Mouse (Mus musculus): ENCODE data around the gene Hist1h4k.
"Not testable (repeated sequence)": the region's sequence is repeated elsewhere in the genome, so short reads cannot be mapped to it uniquely, and the experiment has no call there.

The Hist1h4k gene

GRCm38 (mm10) chr13:21754294-21755001 lies 4.1 kb upstream of the Hist1h4k start:
- peak; percentile 21 for DNase-seq

- peak; percentile 84 for DNase-seq
Measured at GRCm38 (mm10) chr13:21753524-21754285, 3.4 kb upstream of the Hist1h4k start, which contains the start of the genes Hist1h2ak and Hist1h2bn. TSS of gene Hist1h2ak (minus strand) at chr13:21753827. TSS of gene Hist1h2bn (plus strand) at chr13:21754123.

- DNase-seq, result no peak
Measured at GRCm38 (mm10) chr13:21753051-21753523, 2.8 kb upstream of the Hist1h4k start.

GRCm38 (mm10) chr13:21752356-21752755 lies 2.1 kb upstream of the Hist1h4k start:
- no peak for DNase-seq

DNA sequence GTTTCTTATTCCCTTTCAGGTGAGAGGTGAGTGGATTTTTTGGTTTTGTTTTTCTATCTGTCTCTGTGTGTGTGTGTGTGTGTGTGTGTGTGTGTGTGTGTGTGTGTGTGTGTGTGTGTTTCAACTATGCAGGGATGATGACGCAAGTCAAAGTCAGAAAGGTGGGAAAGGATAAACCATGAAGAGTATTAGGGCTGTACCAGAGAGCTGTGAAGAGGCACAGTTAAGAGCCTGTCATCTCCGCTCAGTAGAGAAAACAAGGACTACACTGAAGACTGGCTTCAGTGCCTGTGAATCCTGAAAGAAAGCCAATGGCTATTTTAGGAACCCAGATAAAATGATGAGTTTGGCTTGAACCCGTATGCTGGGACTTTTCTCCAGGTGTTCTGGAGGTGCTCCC lies 1.5 kb upstream of the Hist1h4k start:
- no peak for DNase-seq

DNA sequence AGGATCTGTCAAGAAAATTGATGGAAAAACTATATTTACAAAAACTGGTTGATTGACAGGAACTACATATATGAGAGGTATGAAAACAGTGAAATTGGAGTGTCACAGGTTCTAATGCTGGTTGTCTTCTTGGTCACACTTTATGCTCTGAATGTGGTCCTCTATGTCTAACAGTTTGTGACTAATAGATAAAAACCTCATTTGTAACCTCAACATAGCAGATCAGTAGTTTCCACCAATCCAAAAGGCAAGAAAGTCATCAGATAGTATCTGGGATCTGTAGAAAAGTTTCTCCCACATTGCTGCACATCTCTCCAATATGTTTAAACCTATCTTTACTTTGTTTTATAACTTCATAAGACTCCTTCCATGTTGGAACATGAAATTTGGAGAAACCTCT lies 1.1 kb upstream of the Hist1h4k start:
- DNase-seq, result no peak

DNA sequence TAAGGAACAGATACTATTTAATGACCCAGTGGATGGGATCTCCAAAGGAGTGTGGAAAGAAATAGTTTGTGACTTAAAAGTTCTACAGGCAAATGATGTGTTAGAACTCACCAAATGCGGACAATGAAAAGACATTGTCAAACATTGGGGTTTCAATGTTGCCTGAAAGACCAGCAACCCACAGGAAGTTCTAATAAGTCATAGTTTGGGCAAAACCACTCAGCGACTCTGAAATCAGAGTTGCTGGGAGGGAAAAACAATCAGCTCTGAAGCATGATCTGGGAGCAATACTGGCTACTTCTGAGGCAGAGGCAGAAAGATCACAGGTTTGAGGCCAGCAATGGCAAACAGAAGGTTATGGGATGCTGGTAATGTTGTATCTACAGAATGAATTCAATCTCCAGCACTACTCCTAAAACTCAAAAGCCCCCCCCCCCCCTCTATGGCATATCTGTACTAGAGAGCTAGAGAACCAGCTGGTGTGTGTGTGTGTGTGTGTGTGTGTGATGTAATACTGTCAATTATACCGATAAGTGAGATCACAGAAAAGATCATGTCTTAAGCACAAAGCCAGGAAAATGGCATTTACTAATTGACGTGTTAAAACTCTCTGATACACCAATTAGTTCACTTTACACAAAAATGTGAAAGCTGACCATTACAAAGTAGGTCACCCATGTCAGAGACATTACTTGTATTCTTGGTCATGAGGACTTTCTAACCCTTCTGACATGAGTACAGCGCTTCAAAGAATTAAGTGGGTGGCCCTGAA lies 732 bp downstream of the Hist1h4k start:
- DNase-seq, result no peak

DNA sequence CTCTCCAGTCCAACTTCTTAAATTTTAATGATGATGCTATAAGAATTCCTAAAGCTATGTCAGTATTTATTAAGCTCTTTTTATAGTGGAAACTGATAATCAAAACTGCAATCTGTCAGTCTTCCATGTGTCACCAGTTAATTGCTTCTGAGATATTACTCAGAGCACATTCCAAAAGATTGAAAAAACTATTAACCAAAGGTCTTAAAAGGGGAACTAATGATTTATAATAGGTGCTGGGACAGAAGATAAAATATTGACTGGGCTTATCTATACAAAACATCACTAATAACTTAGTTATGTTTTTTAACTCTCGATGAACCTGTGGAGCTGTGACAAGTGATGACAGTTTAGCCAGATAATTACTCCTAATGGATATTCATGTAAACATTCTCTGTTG lies 5.3 kb downstream of the Hist1h4k start:
- DNase-seq, result no peak

DNA sequence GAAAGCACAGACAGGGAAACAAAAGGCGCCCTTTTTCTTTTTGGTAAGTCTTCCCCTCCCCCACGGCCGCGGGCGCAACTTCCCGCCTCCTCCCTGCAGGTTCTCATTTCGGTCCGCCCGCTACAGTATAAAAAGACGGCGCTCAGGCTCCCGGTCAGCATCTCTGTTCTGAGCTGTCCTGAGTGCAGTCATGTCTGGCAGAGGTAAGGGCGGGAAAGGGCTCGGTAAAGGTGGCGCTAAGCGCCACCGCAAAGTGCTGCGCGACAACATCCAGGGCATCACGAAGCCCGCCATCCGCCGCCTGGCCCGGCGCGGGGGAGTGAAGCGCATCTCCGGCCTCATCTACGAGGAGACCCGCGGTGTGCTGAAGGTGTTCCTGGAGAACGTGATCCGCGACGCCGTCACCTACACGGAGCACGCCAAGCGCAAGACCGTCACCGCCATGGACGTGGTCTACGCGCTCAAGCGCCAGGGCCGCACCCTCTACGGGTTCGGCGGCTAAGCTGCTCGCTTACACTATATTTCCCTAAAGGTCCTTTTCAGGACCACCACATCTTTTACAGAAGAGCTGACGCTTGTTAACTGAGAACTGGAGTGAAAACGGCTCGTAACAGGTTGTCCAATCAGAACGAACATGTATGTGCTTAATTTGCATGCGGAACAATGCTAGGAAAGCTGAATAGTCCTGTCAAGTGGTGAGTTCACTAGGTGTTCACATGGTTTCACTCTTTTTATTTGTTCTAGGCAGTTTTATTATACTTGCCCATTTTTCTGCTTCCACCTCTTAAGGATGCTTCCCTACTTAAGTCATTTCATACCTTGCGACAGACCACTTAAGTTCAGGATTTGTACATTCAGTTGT lies 15.2 kb downstream of the Hist1h4k start, which contains the start of gene Hist1h4j:
Gene Hist1h4j, plus strand, starts transcription at position 159 of the 862 bp plus-strand sequence.
- DNase-seq, result peak; percentile 72

DNA sequence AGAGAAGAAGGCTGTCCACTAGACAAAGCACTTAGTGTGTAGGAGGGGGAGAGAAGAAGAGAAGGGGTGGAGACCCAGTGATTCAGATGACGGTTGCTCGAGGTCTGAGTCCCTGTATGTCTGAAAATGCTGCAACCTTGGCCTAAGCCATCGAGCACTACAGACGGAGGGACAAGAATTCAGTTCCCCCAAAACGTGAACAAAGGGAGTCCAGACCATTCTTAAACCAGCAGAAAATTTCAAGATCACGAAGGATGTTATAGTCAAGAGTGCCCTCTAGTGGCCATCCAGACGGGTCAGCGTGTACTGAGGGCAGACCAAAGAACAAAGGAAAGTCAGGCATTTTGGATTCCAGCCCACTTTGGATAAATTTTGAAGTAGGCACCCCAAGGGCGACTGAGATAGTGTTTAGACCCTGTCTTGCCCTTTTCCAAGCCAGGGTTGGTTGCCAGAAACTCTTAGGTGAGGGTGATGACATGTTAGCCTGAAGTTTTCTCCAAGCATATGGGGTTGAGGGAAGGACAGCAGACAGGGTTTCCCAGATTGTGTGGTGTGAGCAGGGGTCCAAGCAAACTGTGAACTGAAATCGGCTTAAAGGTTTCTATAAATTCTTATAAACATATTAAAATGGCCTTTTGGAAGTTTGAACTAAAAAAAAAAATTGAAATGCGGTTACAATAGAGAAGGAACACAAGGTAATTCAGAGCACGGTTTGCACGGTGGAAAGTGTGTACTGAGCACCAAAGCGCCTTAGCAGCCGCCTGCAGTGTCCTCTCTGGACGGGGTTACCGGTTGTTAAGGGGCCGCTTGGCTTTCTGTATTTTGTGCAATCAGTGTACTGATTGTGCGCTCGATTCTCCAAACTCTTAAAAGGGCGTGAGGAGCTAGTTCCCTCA lies 16.0 kb downstream of the Hist1h4k start:
- peak; percentile 86 for DNase-seq

GRCm38 (mm10) chr13:21733466-21733865 lies 16.8 kb downstream of the Hist1h4k start:
- no peak for DNase-seq

- DNase-seq, result no peak
Measured at GRCm38 (mm10) chr13:21729544-21729943, 20.8 kb downstream of the Hist1h4k start.

DNA sequence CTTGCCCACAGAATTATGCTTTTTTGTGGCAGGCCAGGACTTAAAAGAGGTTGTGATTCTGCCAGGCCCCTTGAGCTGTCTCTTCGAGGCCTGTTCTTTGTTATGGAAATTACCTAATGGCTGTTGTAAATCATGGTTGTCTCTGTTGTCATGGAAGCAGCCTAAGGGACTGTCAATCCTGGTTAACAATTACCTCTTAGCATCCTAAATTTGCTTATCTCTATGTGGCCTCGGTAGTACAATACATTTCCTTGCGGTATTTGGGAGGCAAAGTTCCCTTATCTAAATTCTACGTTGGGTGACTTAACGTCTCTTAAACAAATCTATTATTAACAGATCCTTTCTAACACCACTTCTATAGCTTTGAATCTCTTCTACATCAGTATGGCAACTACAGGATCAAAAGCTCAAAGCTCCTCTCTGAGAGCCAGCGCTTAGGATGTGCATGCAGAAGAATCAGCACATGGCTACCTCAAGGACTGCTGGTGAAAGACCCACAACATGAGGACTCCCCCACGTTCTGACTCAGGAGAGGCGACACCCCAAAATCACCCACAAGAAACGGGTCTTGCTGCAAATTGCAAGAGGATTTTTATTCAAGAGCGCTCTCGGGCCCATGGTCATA lies 22.2 kb downstream of the Hist1h4k start:
- DNase-seq, result no peak

GRCm38 (mm10) chr13:21722993-21723836 lies 27.1 kb downstream of the Hist1h4k start:
- DNase-seq, result no peak

DNA sequence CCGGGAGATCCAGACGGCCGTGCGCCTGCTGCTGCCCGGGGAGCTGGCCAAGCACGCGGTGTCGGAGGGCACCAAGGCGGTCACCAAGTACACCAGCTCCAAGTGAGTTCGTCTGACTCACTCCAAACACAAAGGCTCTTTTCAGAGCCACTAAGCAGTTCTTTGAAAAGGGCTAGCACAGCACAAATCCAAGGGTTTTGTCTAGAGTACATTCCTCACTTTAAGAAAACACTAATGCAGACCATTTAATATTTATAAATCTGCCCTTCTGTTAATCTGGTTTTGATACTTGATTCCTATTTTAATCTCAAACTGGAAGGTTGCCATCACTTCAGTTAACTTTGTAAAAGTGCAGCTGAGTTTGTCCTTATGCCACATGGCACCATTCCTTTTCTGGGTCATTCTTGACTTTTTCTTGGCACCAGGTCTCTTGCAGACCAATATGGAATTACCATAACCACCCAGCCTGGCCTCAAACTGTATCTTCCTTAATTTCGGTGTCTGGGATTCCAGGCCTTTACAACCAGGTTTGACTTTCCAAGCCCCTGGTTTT lies 27.9 kb downstream of the Hist1h4k start:
- no peak for DNase-seq

GRCm38 (mm10) chr13:21721757-21722372 lies 28.4 kb downstream of the Hist1h4k start, which contains the start of gene Hist1h2bm:
TSS of gene Hist1h2bm (plus strand) at chr13:21722044.
- peak; percentile 75 for DNase-seq

- not testable (repeated sequence) for DNase-seq
Measured at GRCm38 (mm10) chr13:21721107-21721756, 29.1 kb downstream of the Hist1h4k start.
